Mouse (Mus musculus) adrenal gland, postnatal 0 days (tissue): ENCODE measurements around the gene Taar7d. TPM values are rescaled to one million over a fixed set of nuclear protein-coding genes. Genes with fewer than 3 reads are reported as not detected.

Source experiments
- polyA plus RNA-seq: library from polyadenylated mRNA; unstranded; fragments of >200 nt; fragmentation: Nextera tagmentation; extraction: Ambion mirVana; gene quantifications from 2 replicates; pipeline ENCODE4 v1.2.1, GENCODE M21; 2015

Gene Taar7d
- not detected in 2 replicates for polyA plus RNA-seq

DNA sequence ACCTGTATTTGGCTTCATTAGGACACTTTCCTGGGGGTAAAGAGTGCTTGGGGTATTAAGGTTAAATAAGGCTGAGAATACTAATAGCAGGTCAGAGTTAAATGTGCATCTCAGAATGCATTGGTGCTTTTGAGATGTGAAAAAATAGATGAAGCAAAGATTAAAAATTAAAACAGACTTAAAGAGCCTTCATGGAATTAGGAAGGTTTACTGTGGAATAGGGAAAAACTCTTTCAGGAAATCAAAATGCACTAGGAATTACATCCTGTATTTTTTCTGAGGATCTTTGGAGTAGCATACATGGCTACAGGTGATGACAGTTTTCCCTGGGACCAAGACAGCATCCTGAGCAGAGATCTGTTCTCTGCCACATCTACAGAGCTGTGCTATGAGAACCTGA, at the start of gene Taar7d:
Taar7d (plus strand) TSS at position 301 of the 400 bp plus-strand sequence.

GRCm38 (mm10) chr10:23985546-23985945, 41.5 kb upstream of the Taar7d start, which contains the start of gene Taar6:
Gene Taar6, minus strand, starts transcription at chr10:23985646.

DNA sequence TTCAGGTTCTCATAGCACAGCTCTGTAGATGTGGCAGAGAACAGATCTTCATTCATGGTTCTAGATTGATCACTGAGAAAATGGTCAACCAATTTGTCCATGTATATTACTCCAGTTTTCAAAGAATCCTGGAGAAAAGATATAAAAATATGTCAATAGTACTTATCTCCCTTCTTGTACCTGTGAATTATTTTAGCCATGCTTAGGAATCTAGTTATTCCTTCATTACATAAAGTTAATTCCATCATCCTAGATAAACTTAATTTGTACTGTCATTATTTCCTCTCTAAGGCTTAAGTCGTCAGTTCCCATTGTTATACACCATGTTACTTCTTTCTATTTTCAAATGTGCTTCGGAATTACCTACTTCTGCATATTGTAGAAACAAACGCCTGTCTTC, 33.6 kb upstream of the Taar7d start, which contains the start of gene Taar7a:
Taar7a (minus strand) TSS at position 101 of the 400 bp plus-strand sequence.

GRCm38 (mm10) chr10:23999639-24000038, 27.4 kb upstream of the Taar7d start, which contains the start of gene Taar7b:
Gene Taar7b, plus strand, starts transcription at chr10:23999939.

GRCm38 (mm10) chr10:24037314-24037713, 10.3 kb downstream of the Taar7d start, which contains the start of gene Taar7e:
Gene Taar7e, plus strand, starts transcription at chr10:24037614.

DNA sequence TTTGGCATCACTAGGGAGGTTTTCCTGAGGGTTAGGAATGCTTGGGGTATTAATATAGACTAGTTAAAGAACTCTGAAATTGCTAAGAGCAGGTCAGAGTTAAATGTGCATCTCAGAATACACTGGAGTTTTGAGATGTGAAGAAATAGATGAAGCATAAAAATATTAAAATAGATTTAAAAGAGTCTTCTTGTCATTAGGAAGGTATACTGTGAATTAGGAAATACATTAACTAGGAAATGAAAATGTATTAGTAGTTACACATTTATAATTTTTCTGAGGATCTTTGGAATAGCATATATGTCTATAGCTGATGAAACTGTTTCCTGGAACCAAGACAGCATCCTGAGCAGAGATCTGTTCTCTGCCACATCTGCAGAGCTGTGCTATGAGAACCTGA, 22.2 kb downstream of the Taar7d start, which contains the start of gene Taar7f:
Taar7f (plus strand) TSS at position 301 of the 400 bp plus-strand sequence.

DNA sequence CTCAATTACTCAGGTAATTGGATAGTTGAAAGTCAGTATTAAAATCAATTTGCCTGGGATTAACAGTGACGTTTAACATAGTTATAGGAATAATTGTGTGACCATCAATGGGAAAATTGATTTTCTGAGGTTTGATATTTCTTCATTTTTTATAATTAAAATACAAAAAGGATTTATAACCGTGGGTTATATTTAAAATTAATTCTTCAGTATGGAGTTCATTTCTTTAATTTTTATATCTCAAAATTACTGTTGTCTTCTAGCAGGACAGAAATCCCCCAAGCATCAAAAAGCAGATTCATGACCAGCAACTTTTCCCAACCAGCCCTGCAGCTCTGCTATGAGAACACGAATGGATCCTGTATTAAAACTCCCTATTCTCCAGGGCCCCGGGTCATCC, 49.2 kb downstream of the Taar7d start, which contains the start of gene Taar8a:
Taar8a (plus strand) TSS at position 301 of the 400 bp plus-strand sequence.

Other genes starting within 250 kb of the Taar7d start
- 178 and 250 TPM in 2 replicates for gene Rps12, start 239.9 kb upstream of the Taar7d start, polyA plus RNA-seq
- gene Slc18b1, start 230.2 kb upstream of the Taar7d start, polyA plus RNA-seq = 20.3 and 25.7 TPM in 2 replicates
- gene Vnn3, start 175.8 kb upstream of the Taar7d start, polyA plus RNA-seq = 8.4 and 15.1 TPM in 2 replicates
- gene Vnn1, start 132.5 kb upstream of the Taar7d start, polyA plus RNA-seq = 19.2 and 41.4 TPM in 2 replicates
- not detected in 2 replicates for gene Taar1, start 106.9 kb upstream of the Taar7d start, polyA plus RNA-seq
- gene Taar2, start 88.7 kb upstream of the Taar7d start, polyA plus RNA-seq = not detected in 2 replicates
- not detected in 2 replicates for gene Taar3, start 77.7 kb upstream of the Taar7d start, polyA plus RNA-seq
- not detected in 2 replicates for gene Taar4, start 66.7 kb upstream of the Taar7d start, polyA plus RNA-seq
- not detected in 2 replicates for gene Taar5, start 56.5 kb upstream of the Taar7d start, polyA plus RNA-seq
- gene Taar6, start 41.6 kb upstream of the Taar7d start, polyA plus RNA-seq = not detected in 2 replicates
- not detected in 2 replicates for gene Taar7a, start 33.7 kb upstream of the Taar7d start, polyA plus RNA-seq
- gene Taar7b, start 27.3 kb upstream of the Taar7d start, polyA plus RNA-seq = not detected in 2 replicates
- gene Taar7e, start 10.4 kb downstream of the Taar7d start, polyA plus RNA-seq = not detected in 2 replicates
- not detected in 2 replicates for gene Taar7f, start 22.3 kb downstream of the Taar7d start, polyA plus RNA-seq
- gene Taar8a, start 49.3 kb downstream of the Taar7d start, polyA plus RNA-seq = not detected in 2 replicates
- gene Taar8b, start 65.1 kb downstream of the Taar7d start, polyA plus RNA-seq = not detected in 2 replicates
- gene Taar8c, start 74.7 kb downstream of the Taar7d start, polyA plus RNA-seq = not detected in 2 replicates
- gene Taar9, start 82.3 kb downstream of the Taar7d start, polyA plus RNA-seq = not detected in 2 replicates
- 93.8 and 105 TPM in 2 replicates for gene Stx7, start 122.1 kb downstream of the Taar7d start, polyA plus RNA-seq
- gene Moxd1, start 196.3 kb downstream of the Taar7d start, polyA plus RNA-seq = 1.7 and 2.8 TPM in 2 replicates